Mouse (Mus musculus) C2C12 (cell line): ENCODE data around the gene Chad.

ENCODE experiments used
- CEBPB ChIP-seq: IDR thresholded peaks from one replicate; pipeline ENCODE4 v1.6.1; 2011; ENCODE audit warnings: low read depth, mild to moderate bottlenecking, control low read depth, moderate library complexity
- CTCF ChIP-seq: IDR thresholded peaks from one replicate; pipeline ENCODE4 v1.5.1; 2011; ENCODE audit not compliant: control insufficient read depth, insufficient read depth, insufficient read length
- MAX ChIP-seq: IDR thresholded peaks from one replicate; pipeline ENCODE4 v1.6.1; 2011; ENCODE audit warnings: mild to moderate bottlenecking, control low read depth
- MYOD1 ChIP-seq: IDR thresholded peaks from one replicate; pipeline ENCODE4 v1.6.1; 2011; ENCODE audit warnings: low read depth; ENCODE audit not compliant: control insufficient read depth, insufficient read length
- MYOG ChIP-seq: IDR thresholded peaks from one replicate; pipeline ENCODE4 v1.6.1; 2011; ENCODE audit not compliant: control insufficient read depth, insufficient read length; ENCODE audit errors: extremely low read depth
- USF1 ChIP-seq: IDR thresholded peaks from one replicate; pipeline ENCODE4 v1.6.1; 2011; ENCODE audit warnings: low read depth, mild to moderate bottlenecking, control low read depth, moderate library complexity

- TF ChIP-seq CTCF = no peak
- TF ChIP-seq CEBPB = no peak
- TF ChIP-seq USF1 = no peak
- no peak for TF ChIP-seq MYOG
- TF ChIP-seq MYOD1 = no peak
- no peak for TF ChIP-seq MAX
Observed at GRCm38 (mm10) chr11:94543344-94543743, 21.5 kb upstream of the Chad start.
